Comparison of ENCODE assay signal across 14 mouse cellular contexts in the genomic region with DNA sequence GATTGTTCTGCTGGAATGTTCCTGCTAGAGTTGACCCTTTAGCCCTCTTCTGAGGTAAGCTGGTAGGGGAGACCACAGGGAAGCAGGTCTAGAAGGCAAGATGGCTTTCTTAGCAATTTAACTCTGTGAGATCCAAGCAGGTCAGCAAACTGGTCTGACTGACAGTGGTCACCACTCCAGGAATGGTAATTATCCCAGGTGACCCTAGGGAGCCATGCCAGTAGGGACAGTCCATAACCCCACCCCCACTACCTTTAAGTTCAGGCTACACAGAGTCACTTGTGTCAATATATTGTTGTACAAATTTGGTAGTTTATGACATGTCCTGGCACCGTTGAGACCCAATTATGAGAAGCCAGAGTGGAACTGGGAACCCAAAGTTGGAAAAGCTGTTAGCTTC. TPM values are rescaled to one million over a fixed set of nuclear protein-coding genes. Genes with fewer than 3 reads are reported as not detected.
DNase-seq lines count a peak whose midpoint lies in the region; ATAC-seq and TF ChIP-seq lines count a peak whose summit lies in the region.
"Had no signal": no experiment of that assay in that cellular context is flagged by ENCODE, and none has a peak within 500 bp of the region (broad histone marks: within the 10 kb centered on the region; RNA-seq: fewer than 3 reads in every experiment).

No protein-coding gene starts in this region.

- H3K9me3 ChIP-seq in heart, embryonic 10.5 days: no peaks in the 10 kb centered on the region
- no peaks in the 10 kb centered on the region for H3K9me3 ChIP-seq in lung, embryonic 16.5 days (ENCODE audit: control insufficient read depth, low read length)
- no peaks in the 10 kb centered on the region for H3K9me3 ChIP-seq in liver, embryonic 13.5 days (replicated peaks)
- H3K9me3 ChIP-seq: forebrain, embryonic 12.5 days; hindbrain, embryonic 12.5 days; midbrain, embryonic 10.5 days had no signal

- TF ChIP-seq POLR2A in lung, adult 2 months (IDR thresholded peaks at IDR 0.05; ENCODE audit: borderline replicate concordance, extremely low read depth, low read depth, low read length): no peak
- TF ChIP-seq POLR2A in embryonic fibroblast, embryonic 13.5 days (IDR thresholded peaks at IDR 0.05; ENCODE audit: low read depth, low read length): no peak
- TF ChIP-seq POLR2A in thymus, adult 2 months (IDR thresholded peaks at IDR 0.05; ENCODE audit: control insufficient read depth, extremely low read depth, insufficient read depth, low read length, poor library complexity): no peak

- DNase-seq in heart, embryonic 10.5 days (ENCODE audit: low spot score): no peak
- no peak for DNase-seq in heart, postnatal 10 days
- DNase-seq in lung, adult 2 months: no peak
- no peak for DNase-seq in liver, embryonic 13.5 days
- no peak for DNase-seq in thymus, adult 2 months
- DNase-seq in right cerebral cortex, postnatal 10 days (ENCODE audit: low spot score in 2 of 2): no peak
- DNase-seq: kidney, adult 9 months; left cerebral cortex, postnatal 4 days; right cerebral cortex, postnatal 4 days had no signal

- H3K4me1 ChIP-seq in heart, embryonic 10.5 days: peaks cover 54% of the 10 kb centered on the region
- H3K4me1 ChIP-seq in lung, embryonic 16.5 days (replicated peaks; ENCODE audit: control insufficient read depth, insufficient read depth, low read length): peaks cover 30% of the 10 kb centered on the region
- peaks cover 4% of the 10 kb centered on the region; the same call in 1 of the 2 replicates for H3K4me1 ChIP-seq in lung, adult 2 months (ENCODE audit: control insufficient read depth, insufficient read depth, low read length)
- H3K4me1 ChIP-seq in embryonic fibroblast, embryonic 13.5 days (ENCODE audit: control insufficient read depth, insufficient read depth, low read length): peaks cover 22% of the 10 kb centered on the region
- H3K4me1 ChIP-seq in liver, embryonic 13.5 days (replicated peaks): peaks cover 60% of the 10 kb centered on the region
- H3K4me1 ChIP-seq in thymus, adult 2 months (replicated peaks; ENCODE audit: control insufficient read depth, insufficient read depth, low read length): peaks cover 26% of the 10 kb centered on the region

- H3K4me2 ChIP-seq in lung, embryonic 16.5 days (ENCODE audit: low read depth, low read length): peak overlapping the region; percentile 75
- H3K4me2 ChIP-seq in liver, embryonic 13.5 days: peak overlapping the region; percentile 72; the same call in 1 of the 2 replicates

- no peak for TF ChIP-seq CTCF in lung, adult 2 months (IDR thresholded peaks at IDR 0.05; ENCODE audit: insufficient read depth, low read length)
- TF ChIP-seq CTCF in embryonic fibroblast, embryonic 13.5 days (IDR thresholded peaks at IDR 0.05; ENCODE audit: borderline replicate concordance, insufficient read depth, low read length): no peak
- TF ChIP-seq CTCF in thymus, adult 2 months (IDR thresholded peaks at IDR 0.05; ENCODE audit: borderline replicate concordance, control insufficient read depth, extremely low read depth, insufficient read depth, low read length, poor library complexity): no peak

- 0 out of 2 replicates have a peak overlapping the region, but pooled peaks have one; percentile 59 for H3K4me3 ChIP-seq in heart, embryonic 10.5 days
- H3K4me3 ChIP-seq in lung, embryonic 16.5 days (ENCODE audit: low read length): no peak overlapping the region
- no peak overlapping the region for H3K4me3 ChIP-seq in lung, adult 2 months (replicated peaks; ENCODE audit: extremely low read depth, low read depth, low read length)
- no peak overlapping the region for H3K4me3 ChIP-seq in embryonic fibroblast, embryonic 13.5 days (ENCODE audit: insufficient read depth, low read length)
- H3K4me3 ChIP-seq in liver, embryonic 13.5 days (replicated peaks): 0 out of 2 replicates have a peak overlapping the region, but pooled peaks have one; percentile 50
- H3K4me3 ChIP-seq in thymus, adult 2 months (ENCODE audit: control insufficient read depth, insufficient read depth, low read length): no peak overlapping the region

- intact Hi-C loops in heart, postnatal 10 days (cut with DNase I): no loop called here

- H3K27ac ChIP-seq in heart, embryonic 10.5 days: no peak overlapping the region
- peak overlapping the region; percentile 76 for H3K27ac ChIP-seq in lung, embryonic 16.5 days (ENCODE audit: low read length)
- peak overlapping the region; percentile 96 for H3K27ac ChIP-seq in embryonic fibroblast, embryonic 13.5 days (ENCODE audit: insufficient read depth, low read length)
- H3K27ac ChIP-seq in liver, embryonic 13.5 days: no peak overlapping the region
- no peak overlapping the region for H3K27ac ChIP-seq in thymus, adult 2 months (ENCODE audit: control insufficient read depth, insufficient read depth, low read length)
- H3K27ac ChIP-seq: forebrain, embryonic 12.5 days; hindbrain, embryonic 12.5 days; midbrain, embryonic 10.5 days had no signal

- no peak overlapping the region for H3K9ac ChIP-seq in lung, embryonic 16.5 days (ENCODE audit: low read length)
- 0 out of 2 replicates have a peak overlapping the region, but pooled peaks have one; percentile 67 for H3K9ac ChIP-seq in liver, embryonic 13.5 days

- H3K36me3 ChIP-seq in heart, embryonic 10.5 days: no peaks in the 10 kb centered on the region
- H3K36me3 ChIP-seq in lung, embryonic 16.5 days (ENCODE audit: control insufficient read depth, insufficient read depth, low read length): no peaks in the 10 kb centered on the region
- no peaks in the 10 kb centered on the region for H3K36me3 ChIP-seq in liver, embryonic 13.5 days
- H3K36me3 ChIP-seq in thymus, adult 2 months (ENCODE audit: control insufficient read depth, insufficient read depth, low read length): no peaks in the 10 kb centered on the region
- H3K36me3 ChIP-seq: forebrain, embryonic 12.5 days; hindbrain, embryonic 12.5 days; midbrain, embryonic 10.5 days had no signal

- peaks cover 19% of the 10 kb centered on the region for H3K27me3 ChIP-seq in heart, embryonic 10.5 days (ENCODE audit: insufficient read depth, poor library complexity, severe bottlenecking)
- H3K27me3 ChIP-seq in lung, embryonic 16.5 days (ENCODE audit: control insufficient read depth, insufficient read depth, low read depth, low read length): no peaks in the 10 kb centered on the region
- peaks cover 61% of the 10 kb centered on the region for H3K27me3 ChIP-seq in liver, embryonic 13.5 days
- H3K27me3 ChIP-seq in thymus, adult 2 months (ENCODE audit: control insufficient read depth, insufficient read depth, low read length): peaks cover 4% of the 10 kb centered on the region; the same call in 1 of the 2 replicates

- no peak for ATAC-seq in lung, embryonic 16.5 days (ENCODE audit: low read depth)
- ATAC-seq in liver, embryonic 13.5 days (ENCODE audit: low read depth): no peak

- 63% methylated on average over 1 of the region's 1 CpGs for whole genome bisulfite sequencing in heart, embryonic 10.5 days
- WGBS in lung, embryonic 16.5 days: 61% methylated on average over 1 of the region's 1 CpGs
- WGBS in lung, adult 2 months: 83% methylated on average over 1 of the region's 1 CpGs
- 67% methylated on average over 1 of the region's 1 CpGs for WGBS in liver, embryonic 13.5 days (ENCODE audit: insufficient replicate concordance)
- WGBS in thymus, adult 2 months: 97% methylated on average over 1 of the region's 1 CpGs

RNA-seq across cellular contexts. Expression of a gene that starts 47.5 kb away (rescaled TPM):
- polyA plus RNA-seq in heart, embryonic 10.5 days (2016; fragmentation: Nextera tagmentation; extraction: Ambion mirVana): 9.0 and 10.0 TPM in 2 replicates
- total RNA-seq in heart, postnatal 10 days (2021): 10 to 100 TPM; 33.8 to 41.6 TPM
- 9.5 and 11.0 TPM in 2 replicates for polyA plus RNA-seq in lung, embryonic 16.5 days (2015; fragmentation: Nextera tagmentation; extraction: Ambion mirVana)
- 20.3 and 21.4 TPM in 2 replicates for polyA plus RNA-seq in lung, adult 2 months (2012; rRNA removed)
- polyA plus RNA-seq in embryonic fibroblast, embryonic 13.5 days (2011; ENCODE audit: insufficient read length, low read depth, missing spikeins): 50.3 and 57.8 TPM in 2 replicates
- 10.1 and 10.2 TPM in 2 replicates for polyA plus RNA-seq in liver, embryonic 13.5 days (2015; fragmentation: Nextera tagmentation; extraction: Ambion mirVana)
- polyA plus RNA-seq in thymus, adult 2 months (2012; rRNA removed): 42.8 and 58.3 TPM in 2 replicates

Comparison
In these comparisons a context has a peak if more than half of its experiments do, and no peak if none do; other contexts are left out.
1. H3K27ac ChIP-seq: peak in lung, embryonic 16.5 days (single experiment) and embryonic fibroblast, embryonic 13.5 days (single experiment); none in heart, embryonic 10.5 days (single experiment), liver, embryonic 13.5 days (single experiment) and thymus, adult 2 months (single experiment).
2. H3K4me3 ChIP-seq: peak in heart, embryonic 10.5 days (single experiment) and liver, embryonic 13.5 days (single experiment); none in lung, embryonic 16.5 days (single experiment), lung, adult 2 months (single experiment), embryonic fibroblast, embryonic 13.5 days (single experiment) and thymus, adult 2 months (single experiment).